Mouse (Mus musculus): ENCODE data around the gene Cpvl.

The Cpvl gene

DNA sequence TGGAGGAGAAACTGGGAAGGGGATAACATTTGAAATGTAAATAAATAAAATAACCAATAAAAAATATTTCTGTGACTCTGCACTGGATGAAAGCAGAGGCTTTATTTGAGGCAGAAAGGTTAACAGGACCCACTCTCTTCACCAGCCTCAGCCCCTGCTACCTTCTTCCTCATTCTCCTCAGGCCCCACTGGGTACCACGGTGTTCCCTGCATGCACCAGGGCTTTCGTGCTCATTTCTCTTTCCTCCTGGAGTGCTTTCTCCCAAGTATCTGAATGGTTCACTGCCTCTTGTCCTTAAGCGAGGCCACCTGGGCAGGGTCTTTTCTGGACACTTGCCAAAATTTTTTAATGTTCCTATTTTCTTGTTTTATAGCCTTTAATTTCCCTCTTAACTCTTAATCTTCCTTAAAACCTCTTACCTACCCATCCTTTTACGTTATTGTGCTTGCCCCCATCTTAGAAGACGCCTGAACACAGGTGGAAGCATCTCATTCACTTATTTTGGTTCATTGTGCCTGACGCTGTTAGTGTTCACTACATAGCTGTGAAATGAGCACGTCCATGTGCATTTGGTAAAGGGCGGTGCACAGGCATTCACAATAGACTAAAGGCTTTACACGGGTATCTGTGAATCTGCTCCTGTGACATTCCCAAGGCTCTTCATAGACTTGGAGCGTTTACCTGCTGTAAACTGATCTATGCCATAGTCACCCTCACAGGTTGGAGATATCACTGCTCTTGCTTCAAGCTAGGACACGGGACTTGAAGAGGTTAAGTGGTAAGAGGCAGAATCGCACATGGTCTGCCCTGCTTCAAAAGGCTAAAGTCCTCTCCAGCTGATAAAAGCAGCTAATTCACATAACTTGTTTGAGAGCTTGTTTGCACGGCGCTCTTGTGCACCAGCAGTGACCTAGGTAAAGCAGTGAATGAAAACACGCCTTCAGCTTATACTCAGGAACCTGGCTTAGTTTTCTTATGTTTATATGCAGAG, 41.0 kb downstream of the Cpvl start:
- DNase-seq (ENCODE audit: low spot score) = peak; percentile 62

DNA sequence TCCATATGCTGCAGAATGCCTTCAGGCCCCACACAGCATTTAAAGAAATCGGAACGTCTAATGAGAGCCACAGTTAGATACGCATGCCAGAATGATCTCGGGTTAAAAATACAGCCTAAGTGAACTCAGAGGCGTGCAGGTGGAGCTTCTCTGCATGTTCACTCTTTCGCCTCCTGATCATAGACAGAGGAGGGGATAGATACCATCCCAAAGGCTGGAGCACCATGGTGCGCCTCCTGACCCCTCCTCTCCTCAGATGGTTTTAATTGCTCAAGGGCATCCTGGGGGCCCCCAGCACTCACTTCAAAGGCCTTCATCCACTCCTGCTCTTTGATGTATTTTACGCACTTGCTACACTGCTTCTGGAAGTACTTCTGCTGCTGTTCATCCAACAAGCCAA, 46.9 kb downstream of the Cpvl start:
- DNase-seq (ENCODE audit: low spot score) = no peak

DNA sequence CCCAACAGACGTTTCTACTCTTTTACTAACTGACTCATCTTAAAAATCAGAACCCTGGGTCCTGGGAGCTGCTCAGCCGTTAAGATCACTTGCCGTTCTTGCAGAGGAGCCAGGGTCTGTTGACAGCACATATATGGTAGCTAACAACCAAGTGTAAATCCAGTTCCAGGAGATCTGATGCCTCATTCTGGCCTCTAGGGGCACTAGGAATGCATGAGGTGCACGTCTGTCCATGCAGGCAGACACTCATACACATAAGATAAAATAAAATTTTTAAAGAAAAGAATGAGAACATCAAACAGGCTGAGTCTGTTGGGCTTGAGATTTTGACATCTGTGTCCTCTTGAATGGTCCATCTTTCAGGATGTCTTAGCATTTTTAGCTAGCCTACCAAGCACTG, 48.6 kb downstream of the Cpvl start:
- DNase-seq (ENCODE audit: low spot score) = no peak

DNA sequence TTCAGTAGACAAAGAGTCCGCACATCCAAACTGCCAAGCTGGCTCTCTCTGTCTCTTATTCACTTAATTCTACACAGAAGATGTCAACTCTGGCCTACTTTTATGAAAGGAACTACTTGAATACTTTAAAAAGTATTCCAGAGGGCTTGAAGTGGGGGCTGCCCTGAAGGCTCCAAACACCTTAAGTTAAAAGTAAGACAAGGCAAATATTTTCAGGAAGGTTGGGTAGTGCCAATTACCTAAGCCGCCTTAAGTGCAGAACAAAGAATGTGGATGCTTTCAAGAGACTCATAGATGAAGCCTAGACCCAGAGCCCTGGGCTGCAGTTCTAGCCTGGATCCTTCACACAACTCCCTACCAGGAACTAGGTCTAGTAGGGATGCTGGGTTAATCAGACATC, 52.3 kb downstream of the Cpvl start:
- DNase-seq (ENCODE audit: low spot score) = peak; percentile 65

DNA sequence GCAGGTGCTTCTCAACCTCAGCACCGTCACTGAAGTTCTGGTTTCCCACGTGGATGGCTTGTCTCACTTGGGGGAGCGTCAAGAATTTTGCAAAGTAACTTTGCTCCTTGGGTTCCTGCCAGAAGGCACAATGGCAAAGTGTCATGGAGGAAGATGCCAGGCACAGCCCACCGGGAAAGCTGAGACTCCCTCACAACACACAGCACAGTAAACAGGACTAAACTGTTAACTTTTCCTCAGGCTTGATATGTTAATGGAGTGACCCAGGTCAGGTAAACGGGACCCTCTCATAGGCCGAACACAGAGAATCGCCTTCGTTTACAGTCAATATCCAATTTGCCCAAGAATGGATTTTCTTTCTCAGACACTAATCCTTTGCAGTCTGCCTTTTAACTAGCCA, 53.3 kb downstream of the Cpvl start:
- DNase-seq (ENCODE audit: low spot score) = no peak

DNA sequence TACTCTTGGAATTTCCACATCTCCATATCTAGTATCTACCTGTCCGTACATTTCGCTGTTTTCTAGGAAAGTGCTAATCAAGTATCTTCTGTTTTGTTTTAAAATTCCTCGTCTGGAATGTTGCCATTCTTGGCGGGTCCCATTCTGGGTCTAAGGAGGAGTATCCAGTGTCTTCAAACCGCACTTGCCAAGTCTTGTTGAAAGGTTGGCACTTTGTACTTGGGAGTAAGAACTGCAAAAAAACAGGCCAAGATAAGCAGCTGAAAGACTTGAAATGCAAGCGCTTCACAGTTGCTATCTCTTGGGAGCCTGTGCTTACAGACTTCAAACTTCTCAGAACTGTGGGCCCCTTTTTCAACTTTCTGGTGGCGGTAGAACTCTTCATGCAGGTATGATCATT, 58.4 kb downstream of the Cpvl start:
- DNase-seq (ENCODE audit: low spot score) = no peak

DNA sequence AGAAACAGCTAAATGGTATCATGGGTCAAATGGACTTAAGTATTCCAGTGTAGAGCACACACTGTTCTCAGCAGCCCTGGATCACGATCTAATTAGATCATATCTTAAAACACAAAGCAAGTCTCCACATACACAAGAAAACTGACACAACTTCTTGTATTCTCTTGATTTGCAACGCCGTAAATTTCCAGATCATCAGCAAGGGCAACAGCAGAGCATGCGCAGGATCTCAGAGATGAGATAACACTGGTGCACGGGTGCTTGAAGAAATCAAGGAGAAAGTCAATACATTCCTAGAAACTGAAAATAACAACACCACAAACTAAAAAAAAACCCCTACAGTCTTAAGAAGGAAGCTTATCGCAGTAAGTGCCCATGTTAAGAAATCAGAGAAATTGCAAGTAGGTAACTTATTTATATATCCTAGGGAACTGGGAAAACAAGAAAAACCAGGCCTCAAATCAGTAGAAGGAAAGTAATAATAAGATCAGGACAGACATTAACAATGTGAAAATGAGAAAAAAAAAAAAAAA, 61.4 kb downstream of the Cpvl start:
- peak; percentile 59 for DNase-seq (ENCODE audit: low spot score)

DNA sequence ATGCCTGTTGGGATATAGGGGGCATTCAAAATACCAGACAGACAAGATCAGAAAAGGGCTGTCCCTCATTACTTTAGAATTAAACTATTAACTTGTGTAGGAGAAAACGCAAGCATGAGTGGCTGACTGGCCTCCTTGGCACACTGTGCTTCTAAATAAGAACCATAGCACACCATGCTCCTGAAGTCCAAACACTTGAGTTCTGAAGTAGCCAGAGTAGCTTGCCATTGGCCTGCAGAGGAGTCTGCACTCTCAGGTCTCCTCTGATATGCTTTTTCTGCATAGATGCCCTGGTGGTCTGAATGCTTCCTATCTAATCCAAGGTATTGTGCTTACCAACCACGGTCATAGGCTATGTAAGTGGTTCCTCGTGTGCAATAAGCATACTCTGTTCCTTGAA, 63.1 kb downstream of the Cpvl start:
- peak; percentile 10 for DNase-seq (ENCODE audit: low spot score)

DNA sequence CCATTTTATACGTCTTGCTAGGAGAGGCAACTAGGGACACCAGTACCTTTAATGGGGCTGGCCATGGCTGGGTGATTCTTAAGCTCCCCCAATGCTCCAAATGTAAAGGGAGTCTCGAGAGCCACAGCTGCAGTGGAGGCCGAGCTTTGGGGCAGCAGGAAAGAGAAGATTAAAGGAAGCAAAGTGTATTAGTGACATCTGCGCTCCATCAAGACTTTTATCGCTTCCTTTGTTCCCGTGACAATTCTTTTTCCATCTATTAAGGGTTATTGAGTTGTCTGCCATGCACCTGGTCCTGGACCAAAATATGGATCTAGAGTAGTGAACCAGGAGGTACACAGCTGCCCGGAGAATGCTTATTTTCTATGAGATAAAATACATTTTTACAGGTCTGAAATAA, 65.3 kb downstream of the Cpvl start:
- DNase-seq (ENCODE audit: low spot score) = no peak

DNA sequence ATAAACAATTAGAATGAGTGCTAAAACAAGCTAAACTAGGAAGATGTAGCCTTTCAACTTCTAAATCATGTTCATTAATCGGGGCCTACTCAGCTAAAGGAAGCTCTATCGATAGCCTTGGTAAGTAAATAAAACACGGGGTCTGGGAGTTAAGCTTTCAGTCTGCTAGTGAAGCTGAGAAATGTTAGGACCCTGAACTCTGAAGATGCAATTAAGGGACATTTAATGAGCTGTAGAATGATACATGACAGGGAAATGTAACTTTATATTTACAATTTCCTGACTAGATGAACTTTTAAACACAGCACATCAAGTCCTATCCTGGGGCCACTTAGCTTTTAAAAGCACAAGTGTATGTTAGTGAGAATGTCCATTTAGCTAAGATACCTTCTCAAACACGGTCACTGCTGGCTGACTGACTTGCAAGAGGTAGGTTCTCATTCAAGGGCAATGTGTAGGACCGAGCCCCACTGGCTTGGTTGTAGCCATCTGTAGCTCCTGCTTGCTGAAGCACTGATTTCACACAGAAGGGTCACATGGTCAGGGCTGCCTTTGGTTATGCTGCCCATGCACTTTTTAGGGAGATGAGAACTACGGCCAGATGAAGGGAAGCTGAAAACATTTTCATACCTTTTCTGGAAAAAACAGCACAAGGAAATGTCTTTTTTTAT, 66.2 kb downstream of the Cpvl start:
- no peak for DNase-seq (ENCODE audit: low spot score)

DNA sequence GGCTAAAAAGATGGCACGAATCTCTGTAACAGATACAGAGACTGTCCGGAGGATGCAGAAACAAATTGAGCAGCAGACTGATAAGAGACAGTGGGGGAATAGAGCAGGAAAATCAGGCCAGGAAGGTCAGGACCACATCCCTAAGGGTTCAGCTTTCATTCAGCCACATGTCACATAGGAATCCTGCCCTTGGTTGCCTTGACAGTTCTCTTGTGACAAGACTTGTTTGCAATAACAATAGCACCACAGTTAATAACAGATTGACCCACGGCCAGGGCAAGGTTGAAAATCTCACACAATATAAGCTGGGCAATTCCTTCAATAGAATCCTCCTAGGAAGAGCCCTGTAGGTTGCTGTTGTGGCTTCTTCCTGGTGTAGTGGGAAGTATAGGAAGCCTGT, 68.5 kb downstream of the Cpvl start:
- no peak for DNase-seq (ENCODE audit: low spot score)

DNA sequence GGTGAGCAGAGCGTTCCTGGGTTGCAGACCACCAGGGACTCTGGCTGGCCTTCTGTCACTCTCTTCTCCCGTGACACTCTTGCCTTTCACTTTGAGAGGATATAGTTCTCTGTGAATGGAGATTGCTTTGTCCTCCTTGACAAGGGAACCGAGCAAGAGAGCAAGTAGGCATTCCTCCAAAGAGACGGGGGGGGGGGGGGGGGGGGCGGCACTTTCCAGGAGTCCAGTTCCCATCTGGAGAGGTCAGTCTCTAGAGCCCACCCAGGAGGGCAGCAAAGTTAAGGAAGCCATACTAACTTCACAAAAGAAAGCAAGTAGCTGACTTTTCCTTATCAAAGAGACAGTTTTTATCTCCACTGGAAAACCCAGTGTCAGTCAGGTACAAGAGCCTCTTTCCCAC, 69.0 kb downstream of the Cpvl start:
- no peak for DNase-seq (ENCODE audit: low spot score)

DNA sequence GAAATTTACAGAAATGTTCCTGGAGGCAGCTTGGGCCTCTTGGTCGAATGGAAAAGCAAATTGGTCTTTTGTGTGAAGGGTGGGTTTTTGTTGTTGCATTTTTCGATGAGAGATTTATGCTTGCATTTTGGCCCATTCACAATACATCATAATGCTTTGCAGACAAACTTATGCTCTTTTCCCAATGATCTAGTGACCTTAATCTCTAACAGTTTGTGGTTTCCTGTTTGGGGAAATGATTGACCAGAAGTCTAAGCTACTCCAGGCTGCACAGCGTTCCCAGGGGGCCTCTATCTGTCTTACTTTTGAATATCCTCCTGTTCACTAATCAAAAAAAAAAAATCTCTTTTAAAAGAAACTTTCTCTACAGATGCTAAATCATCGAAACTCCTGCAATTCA, 71.6 kb downstream of the Cpvl start:
- DNase-seq (ENCODE audit: low spot score) = no peak

DNA sequence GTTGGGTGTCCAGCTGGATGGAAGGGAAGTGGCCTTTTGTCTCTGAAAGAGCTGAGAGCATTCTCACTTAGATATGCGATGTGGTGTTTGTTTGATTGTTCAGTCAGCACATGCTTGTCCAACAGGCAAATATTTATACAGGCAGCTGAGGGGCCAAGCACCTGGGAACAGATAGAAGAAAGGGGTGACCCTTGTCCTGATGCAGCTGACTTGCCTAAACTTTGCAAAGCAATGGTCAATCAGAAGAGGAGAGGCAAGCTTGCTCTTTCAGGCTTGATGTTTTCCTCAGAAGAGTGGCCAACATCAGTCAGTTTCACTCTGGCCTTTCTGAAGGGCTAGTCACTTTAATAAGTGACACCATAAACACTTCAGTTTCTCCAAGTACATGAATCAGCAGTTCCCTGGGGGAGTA, 72.4 kb downstream of the Cpvl start:
- DNase-seq (ENCODE audit: low spot score) = peak; percentile 47

DNA sequence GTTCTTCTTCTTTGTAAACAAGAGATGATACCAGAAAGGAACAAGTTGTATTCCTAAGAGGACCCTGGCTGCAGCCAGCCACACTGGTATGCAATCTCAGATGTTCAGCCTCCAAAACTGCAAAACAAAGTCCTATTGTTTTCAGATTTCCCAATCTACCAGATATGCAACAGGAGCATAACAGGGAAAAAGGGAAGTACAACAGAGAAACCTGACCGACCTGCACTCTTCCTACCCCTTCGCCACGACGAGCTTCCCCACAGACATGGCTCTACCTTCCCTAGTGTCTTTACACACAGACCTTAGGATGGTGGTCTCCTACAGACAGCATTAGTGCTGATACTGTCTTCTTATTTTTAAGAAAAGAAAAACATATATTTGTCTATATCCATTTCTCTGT, 72.9 kb downstream of the Cpvl start:
- no peak for DNase-seq (ENCODE audit: low spot score)

DNA sequence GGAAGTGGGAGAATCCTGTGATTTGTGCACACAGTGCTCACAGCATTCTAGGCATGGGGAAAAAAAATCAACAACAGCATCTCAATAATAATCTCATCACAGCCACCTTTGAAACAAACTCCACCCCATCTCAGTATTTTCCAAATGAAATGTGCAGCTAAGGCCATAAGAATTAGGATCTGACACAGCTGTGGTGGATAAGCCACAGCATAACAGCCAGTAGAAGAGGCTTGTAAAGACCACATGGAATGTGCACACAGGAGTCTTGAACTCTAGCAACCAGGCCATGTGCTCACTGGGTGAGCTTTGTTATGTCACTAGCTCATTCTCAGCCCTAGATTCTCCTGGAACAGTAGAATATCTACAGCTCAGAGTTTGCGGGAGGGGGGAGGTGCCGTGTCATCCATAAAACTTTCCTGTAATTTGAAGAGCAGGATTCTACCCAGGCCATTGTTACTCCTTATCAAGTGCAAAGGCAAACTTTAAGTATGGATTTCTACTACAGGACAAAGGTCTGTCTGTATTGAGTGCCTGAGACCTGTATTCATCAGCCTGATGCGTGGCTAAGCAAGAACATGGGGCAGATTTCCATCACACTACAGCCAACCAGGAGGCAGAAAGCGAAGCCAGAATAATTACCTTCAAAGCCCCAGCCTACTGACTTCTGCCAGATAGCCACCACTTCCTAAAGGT, 73.6 kb downstream of the Cpvl start:
- no peak for DNase-seq (ENCODE audit: low spot score)

DNA sequence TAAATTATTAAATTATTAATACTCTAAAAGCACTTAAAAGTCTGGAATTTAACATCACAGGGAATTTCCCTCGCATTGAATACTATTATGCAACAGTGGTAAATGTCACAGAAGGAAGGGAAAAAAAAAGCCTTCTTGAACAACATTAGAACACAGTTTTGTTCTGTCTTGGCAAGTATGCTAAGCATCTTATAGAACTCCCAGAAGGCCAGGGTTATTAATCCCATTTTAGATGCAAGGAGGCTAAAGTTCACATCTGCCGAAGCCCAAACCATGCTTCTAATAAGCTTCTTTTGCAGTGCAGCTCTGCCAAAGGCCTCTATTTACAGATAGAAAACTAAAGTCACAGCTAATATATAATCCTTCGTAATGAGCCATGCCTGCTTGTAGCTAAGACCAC, 74.3 kb downstream of the Cpvl start:
- DNase-seq (ENCODE audit: low spot score) = no peak

DNA sequence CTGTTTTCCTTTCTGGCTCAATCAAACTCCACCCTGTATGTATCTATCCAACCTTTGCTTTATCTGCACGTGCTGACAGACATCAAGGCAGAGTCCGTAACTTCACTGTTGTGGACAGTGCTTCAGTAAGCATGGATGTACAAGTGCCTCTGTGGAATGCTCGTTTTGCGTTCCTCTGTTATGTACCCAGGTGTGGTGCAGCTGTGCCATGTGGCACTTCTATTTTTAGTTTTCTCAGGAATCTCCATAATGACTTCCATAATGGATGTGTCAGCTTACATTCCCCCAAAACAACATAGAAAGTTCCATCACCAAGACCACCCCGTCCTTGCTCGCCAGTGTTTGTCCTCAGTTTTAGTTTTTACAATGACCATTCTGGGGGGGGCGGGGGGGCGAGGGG, 76.7 kb downstream of the Cpvl start:
- no peak for DNase-seq (ENCODE audit: low spot score)

DNA sequence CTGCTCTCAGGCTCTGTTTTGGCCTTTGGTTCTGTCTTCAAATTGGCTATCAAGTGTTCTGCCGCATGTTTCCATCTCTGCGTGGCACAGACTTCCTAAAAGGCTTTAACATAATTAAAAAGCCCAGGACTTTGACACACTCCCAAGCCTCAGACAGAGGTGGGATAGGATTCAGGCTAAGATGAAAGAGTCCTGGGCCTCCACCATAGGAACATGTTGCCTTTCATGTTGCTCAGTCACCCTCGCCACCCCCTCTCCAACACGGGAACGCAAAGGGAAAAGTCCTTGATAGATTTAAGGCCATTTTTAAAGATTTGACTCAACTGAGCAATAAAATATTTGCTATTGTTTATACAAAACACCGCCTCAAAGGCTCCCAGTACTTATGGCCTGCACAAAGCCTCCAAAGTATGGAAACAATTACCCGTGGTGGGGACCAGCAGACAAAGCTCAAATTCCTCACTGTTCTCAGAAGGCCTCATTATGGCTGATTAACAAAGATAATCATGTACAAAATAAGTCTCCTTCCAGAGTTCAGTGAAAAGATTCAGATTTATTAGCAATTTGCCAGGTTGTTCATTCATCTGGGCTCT, 80.5 kb downstream of the Cpvl start:
- no peak for DNase-seq (ENCODE audit: low spot score)

DNA sequence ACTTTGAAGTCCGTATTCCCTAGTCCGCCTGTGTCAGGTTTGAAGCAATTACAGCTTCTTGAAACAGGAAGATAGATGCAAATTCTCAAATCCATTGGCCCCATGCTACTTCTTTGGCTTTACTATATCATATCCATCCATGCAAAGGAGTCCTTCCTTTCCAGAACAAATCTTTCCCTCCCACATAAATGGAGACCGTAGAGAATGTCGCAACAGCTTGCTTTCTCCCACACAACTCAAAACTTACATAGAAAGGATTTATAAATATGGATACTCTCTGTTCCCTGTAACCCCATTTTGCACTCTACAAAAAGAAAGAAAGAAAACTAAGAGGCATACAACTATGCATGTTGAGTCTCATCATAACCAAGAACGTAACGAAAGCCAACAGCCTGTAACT, 81.3 kb downstream of the Cpvl start:
- no peak for DNase-seq (ENCODE audit: low spot score)

DNA sequence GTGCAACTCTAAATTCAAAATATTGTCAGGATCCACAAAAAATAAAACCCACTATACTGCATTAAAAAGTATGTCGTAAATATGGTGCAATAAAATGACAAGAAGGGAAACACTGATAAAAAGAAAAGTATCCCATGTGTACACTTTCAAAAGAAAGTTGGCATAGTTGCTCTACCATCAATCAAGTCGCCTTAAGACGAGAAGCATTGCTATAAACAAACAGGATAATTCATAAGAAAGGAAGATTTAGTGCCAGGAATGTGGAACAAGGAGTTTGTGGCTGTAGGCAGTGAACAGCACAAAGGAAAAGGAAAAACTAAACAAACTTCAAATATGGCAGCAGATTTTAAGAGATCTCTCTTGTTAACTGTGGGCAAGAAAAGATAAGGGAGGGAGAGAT, 84.7 kb downstream of the Cpvl start:
- no peak for DNase-seq (ENCODE audit: low spot score)

DNA sequence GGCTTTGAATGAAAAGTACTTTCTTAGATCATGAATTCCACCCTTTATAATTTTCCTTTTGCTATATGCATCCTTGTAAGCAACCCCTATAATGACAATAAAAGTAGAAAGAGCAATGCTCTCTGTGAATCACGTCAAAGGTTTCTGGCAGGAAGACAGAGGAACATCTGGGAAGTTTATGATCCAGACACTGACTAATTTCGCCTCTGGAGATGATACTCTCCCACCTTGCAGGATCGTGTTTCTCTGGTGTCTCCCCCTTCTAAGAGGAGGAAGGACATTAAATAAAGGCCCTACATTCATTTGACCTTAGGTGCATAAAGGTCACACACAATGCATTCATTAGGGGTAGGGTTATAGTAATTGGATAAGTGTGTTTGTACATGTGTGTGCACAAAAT, 87.4 kb downstream of the Cpvl start:
- DNase-seq (ENCODE audit: low spot score) = no peak

Data from lung, postnatal 25 days (tissue).